Mouse (Mus musculus) lung, adult 2 months (tissue): ENCODE data around the gene Tlk2.

Source experiments
- CTCF ChIP-seq: fragments of 200-500 bp; IDR thresholded peaks from 2 replicates; pipeline ENCODE4 v1.5.1; 2011; ENCODE audit warnings: mild to moderate bottlenecking, low read length, control low read depth; ENCODE audit not compliant: insufficient read depth
- POLR2A ChIP-seq: fragments of 200-500 bp; IDR thresholded peaks from 2 replicates; pipeline ENCODE4 v1.6.1; 2011; ENCODE audit warnings: low read depth, mild to moderate bottlenecking, control low read depth, low read length, borderline replicate concordance; ENCODE audit errors: extremely low read depth

- TF ChIP-seq POLR2A (no peak), CTCF (no peak)
These were observed 29.3 kb upstream of the Tlk2 start for GRCm38 (mm10) chr11:105149353-105149752.
